Comparison of ENCODE assay signal across 8 mouse cellular contexts in the genomic region with DNA sequence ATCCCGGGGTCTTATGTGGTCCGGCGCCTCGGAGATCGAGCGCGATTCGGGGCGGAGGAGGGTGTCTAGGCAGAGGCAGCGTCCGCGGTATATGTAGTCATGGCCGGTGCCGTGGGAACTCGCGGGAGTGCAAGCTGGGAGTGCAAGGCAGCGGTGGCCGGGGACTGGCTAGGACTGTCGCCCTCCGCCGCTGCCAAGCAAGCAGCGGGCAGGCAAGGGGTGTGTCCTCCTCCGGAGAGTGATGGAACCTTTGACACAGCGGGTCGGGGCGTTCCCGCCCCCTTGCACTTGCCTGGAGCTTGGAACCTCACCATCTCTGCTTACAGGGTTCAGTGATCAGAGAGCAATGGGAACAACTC. TPM values are rescaled to one million over a fixed set of nuclear protein-coding genes. Genes with fewer than 3 reads are reported as not detected.
DNase-seq lines count a peak whose midpoint lies in the region; ATAC-seq and TF ChIP-seq lines count a peak whose summit lies in the region.

No protein-coding gene starts in this region.

- under 1% methylated on average over 27 of the region's 27 CpGs for WGBS in embryonic facial prominence, embryonic 10.5 days
- WGBS in hindbrain, postnatal 0 days, result under 1% methylated on average over 27 of the region's 27 CpGs
- WGBS in liver, embryonic 12.5 days (ENCODE audit: insufficient replicate concordance), result 1% methylated on average over 27 of the region's 27 CpGs
- WGBS in neural tube, embryonic 15.5 days, result 0% methylated on average over 27 of the region's 27 CpGs

- TF ChIP-seq RAD21 in CH12.LX (IDR thresholded peaks at IDR 0.05; ENCODE audit: low read depth, low read length), result no peak

- no peaks in the 10 kb centered on the region for H3K27me3 ChIP-seq in CH12.LX (replicated peaks)
- H3K27me3 ChIP-seq in embryonic facial prominence, embryonic 10.5 days (replicated peaks; ENCODE audit: low read depth, poor library complexity, severe bottlenecking), result peaks cover 21% of the 10 kb centered on the region
- no peaks in the 10 kb centered on the region for H3K27me3 ChIP-seq in hindbrain, postnatal 0 days (ENCODE audit: insufficient read depth, low read length)
- peaks cover 20% of the 10 kb centered on the region for H3K27me3 ChIP-seq in liver, embryonic 12.5 days (replicated peaks)
- no peaks in the 10 kb centered on the region for H3K27me3 ChIP-seq in neural tube, embryonic 15.5 days (replicated peaks)

- TF ChIP-seq CTCF in CH12.LX (conservative IDR thresholded peaks at IDR 0.05 in 1 of 2, IDR thresholded peaks at IDR 0.05 in 1 of 2; ENCODE audit: low read depth in 2 of 2, low read length in 2 of 2), result no peak
- no peak for TF ChIP-seq CTCF in hindbrain, postnatal 0 days (IDR thresholded peaks at IDR 0.05; ENCODE audit: low read depth)

- peak; percentile 52 for ATAC-seq in hindbrain, postnatal 0 days
- peak; percentile 73 for ATAC-seq in liver, embryonic 12.5 days
- ATAC-seq in neural tube, embryonic 15.5 days (ENCODE audit: low FRiP score), result no peak

- H3K79me2 ChIP-seq in CH12.LX (replicated peaks; ENCODE audit: control insufficient read depth, extremely low read depth, insufficient read depth, poor library complexity, severe bottlenecking), result peaks cover 35% of the 10 kb centered on the region

- DNase-seq in gastrocnemius, postnatal 14 days, result peak; percentile 65
- no peak for DNase-seq in gastrocnemius, adult 18-20 months (ENCODE audit: low spot score)
- peak; percentile 83 for DNase-seq in CH12.LX (ENCODE audit: extremely low read depth)
- peak; percentile 84 for DNase-seq in embryonic facial prominence, embryonic 10.5 days (ENCODE audit: low spot score)
- DNase-seq in hindbrain, postnatal 0 days (ENCODE audit: low spot score), result peak; percentile 77
- no peak for DNase-seq in left cerebral cortex, adult 11 months (ENCODE audit: low spot score)

- peak overlapping the region; percentile 80; the same call in 1 of the 2 replicates for H3K4me2 ChIP-seq in CH12.LX (ENCODE audit: insufficient read depth, low read depth, poor library complexity, severe bottlenecking)
- peak overlapping the region; percentile 54 for H3K4me2 ChIP-seq in hindbrain, postnatal 0 days (ENCODE audit: low read depth, low read length)
- H3K4me2 ChIP-seq in liver, embryonic 12.5 days, result peak overlapping the region; percentile 78
- H3K4me2 ChIP-seq in neural tube, embryonic 15.5 days, result peak overlapping the region; percentile 79

- peak overlapping the region; percentile 62 to 94 (median 77) for H3K4me3 ChIP-seq in CH12.LX (replicated peaks in 1 of 3; ENCODE audit: low read depth in 2 of 3, low read length in 2 of 3, poor library complexity in 1 of 3)
- H3K4me3 ChIP-seq in embryonic facial prominence, embryonic 10.5 days, result peak overlapping the region; percentile 89
- H3K4me3 ChIP-seq in hindbrain, postnatal 0 days (ENCODE audit: low read length), result peak overlapping the region; percentile 86
- peak overlapping the region; percentile 87 for H3K4me3 ChIP-seq in liver, embryonic 12.5 days
- peak overlapping the region; percentile 85 for H3K4me3 ChIP-seq in neural tube, embryonic 15.5 days (replicated peaks)

- dilution Hi-C loops in CH12.LX (cut with MboI; ENCODE audit: extremely low pct_ligation_motif_present, extremely low pct_unique_long_range_greater_than_20kb, low sequenced_read_pairs), result no loop called here

- H3K9me3 ChIP-seq in CH12.LX (replicated peaks; ENCODE audit: low read length), result no peaks in the 10 kb centered on the region
- H3K9me3 ChIP-seq in embryonic facial prominence, embryonic 10.5 days, result no peaks in the 10 kb centered on the region
- no peaks in the 10 kb centered on the region for H3K9me3 ChIP-seq in hindbrain, postnatal 0 days (ENCODE audit: low read length)
- no peaks in the 10 kb centered on the region for H3K9me3 ChIP-seq in liver, embryonic 12.5 days (replicated peaks)
- no peaks in the 10 kb centered on the region for H3K9me3 ChIP-seq in neural tube, embryonic 15.5 days (replicated peaks)

- H3K9ac ChIP-seq in CH12.LX (ENCODE audit: insufficient read depth, low read depth), result peak overlapping the region; percentile 69
- H3K9ac ChIP-seq in hindbrain, postnatal 0 days (replicated peaks; ENCODE audit: low read length), result peak overlapping the region; percentile 82
- peak overlapping the region; percentile 81 for H3K9ac ChIP-seq in liver, embryonic 12.5 days
- peak overlapping the region; percentile 86 for H3K9ac ChIP-seq in neural tube, embryonic 15.5 days (replicated peaks)

- H3K27ac ChIP-seq in CH12.LX (ENCODE audit: insufficient read depth, low read depth), result peak overlapping the region; percentile 96
- peak overlapping the region; percentile 95 for H3K27ac ChIP-seq in embryonic facial prominence, embryonic 10.5 days (replicated peaks)
- H3K27ac ChIP-seq in hindbrain, postnatal 0 days, result peak overlapping the region; percentile 96
- peak overlapping the region; percentile 98 for H3K27ac ChIP-seq in liver, embryonic 12.5 days
- peak overlapping the region; percentile 99 for H3K27ac ChIP-seq in neural tube, embryonic 15.5 days (replicated peaks)

- no peak for TF ChIP-seq EP300 in CH12.LX (IDR thresholded peaks at IDR 0.05; ENCODE audit: low read length)

- intact Hi-C loops in gastrocnemius, postnatal 14 days (cut with DNase I; ENCODE audit: low total_unique reads), result no loop called here

- in situ Hi-C loops in CH12.LX (cut with MboI; ENCODE audit: low pct_ligation_motif_present, low pct_unique_long_range_greater_than_20kb, low sequenced_read_pairs), result no loop called here

- peak; percentile 15; the same call in 1 of the 2 replicates for TF ChIP-seq POLR2A in CH12.LX (IDR thresholded peaks at IDR 0.05; ENCODE audit: low read depth, low read length)

- H3K36me3 ChIP-seq in CH12.LX (replicated peaks in 1 of 2; ENCODE audit: control insufficient read depth in 1 of 2, insufficient read depth in 1 of 2, low read length in 1 of 2), result peaks cover 16 to 27% of the 10 kb centered on the region in 2 experiments
- H3K36me3 ChIP-seq in embryonic facial prominence, embryonic 10.5 days (replicated peaks), result peaks cover 34% of the 10 kb centered on the region
- H3K36me3 ChIP-seq in hindbrain, postnatal 0 days (ENCODE audit: insufficient read depth, low read length), result peaks cover 13% of the 10 kb centered on the region; the same call in 1 of the 2 replicates
- H3K36me3 ChIP-seq in liver, embryonic 12.5 days, result peaks cover 30% of the 10 kb centered on the region
- H3K36me3 ChIP-seq in neural tube, embryonic 15.5 days, result peaks cover 23% of the 10 kb centered on the region

- H3K4me1 ChIP-seq in CH12.LX (ENCODE audit: control insufficient read depth in 1 of 2, insufficient read depth in 2 of 2), result peaks cover 9 to 45% of the 10 kb centered on the region in 2 experiments
- peaks cover 18% of the 10 kb centered on the region for H3K4me1 ChIP-seq in embryonic facial prominence, embryonic 10.5 days
- H3K4me1 ChIP-seq in hindbrain, postnatal 0 days (ENCODE audit: insufficient read depth, low read length), result no peaks in the 10 kb centered on the region
- peaks cover 28% of the 10 kb centered on the region for H3K4me1 ChIP-seq in liver, embryonic 12.5 days
- peaks cover 45% of the 10 kb centered on the region for H3K4me1 ChIP-seq in neural tube, embryonic 15.5 days

RNA-seq across cellular contexts. Expression of gene Mynn, which starts 0.9 kb away (rescaled TPM):
- 10 to 100 TPM; 10.9 to 11.6 TPM for total RNA-seq in gastrocnemius, postnatal 14 days (2021)
- total RNA-seq in gastrocnemius, adult 18-20 months (2021), result 10 to 100 TPM; 12.4 to 14.1 TPM
- 11.8 and 15.5 TPM in 2 replicates for total RNA-seq in CH12.LX (2012; rRNA removed)
- 31.1 and 31.6 TPM in 2 replicates for total RNA-seq in CH12.LX (2014; rRNA removed)
- polyA plus RNA-seq in CH12.LX (2012; ENCODE audit: insufficient read length, low read depth), result 11.7 and 11.9 TPM in 2 replicates
- polyA plus RNA-seq in embryonic facial prominence, embryonic 10.5 days (2016; fragmentation: Nextera tagmentation; extraction: Ambion mirVana), result 30.0 and 32.1 TPM in 2 replicates
- 16.6 and 18.5 TPM in 2 replicates for total RNA-seq in hindbrain, postnatal 0 days (2014; rRNA removed)
- 18.5 and 19.4 TPM in 2 replicates for polyA plus RNA-seq in hindbrain, postnatal 0 days (2015; fragmentation: Nextera tagmentation; extraction: Ambion mirVana)
- polyA plus RNA-seq in liver, embryonic 12.5 days (2016; fragmentation: Nextera tagmentation; extraction: Ambion mirVana), result 15.8 and 17.2 TPM in 2 replicates
- 25.4 and 27.8 TPM in 2 replicates for polyA plus RNA-seq in neural tube, embryonic 15.5 days (2015; fragmentation: Nextera tagmentation; extraction: Ambion mirVana)

RNA-seq across cellular contexts. Expression of gene Actrt3, which starts 3.0 kb away (rescaled TPM):
- not detected for total RNA-seq in gastrocnemius, postnatal 14 days (2021)
- not detected for total RNA-seq in gastrocnemius, adult 18-20 months (2021)
- total RNA-seq in CH12.LX (2012; rRNA removed) (0.13 and 0.17 TPM in 2 replicates), CH12.LX (2014; rRNA removed) (not detected in 2 replicates)
- 0.16 TPM in 1 of 2 replicates, not detected in the other for polyA plus RNA-seq in CH12.LX (2012; ENCODE audit: insufficient read length, low read depth)
- not detected in 2 replicates for polyA plus RNA-seq in embryonic facial prominence, embryonic 10.5 days (2016; fragmentation: Nextera tagmentation; extraction: Ambion mirVana)
- 0.18 and 0.42 TPM in 2 replicates for total RNA-seq in hindbrain, postnatal 0 days (2014; rRNA removed)
- 0.56 and 0.89 TPM in 2 replicates for polyA plus RNA-seq in hindbrain, postnatal 0 days (2015; fragmentation: Nextera tagmentation; extraction: Ambion mirVana)
- polyA plus RNA-seq in liver, embryonic 12.5 days (2016; fragmentation: Nextera tagmentation; extraction: Ambion mirVana), result not detected in 2 replicates
- 0.59 and 1.2 TPM in 2 replicates for polyA plus RNA-seq in neural tube, embryonic 15.5 days (2015; fragmentation: Nextera tagmentation; extraction: Ambion mirVana)

RNA-seq across cellular contexts. Expression of gene Lrriq4, which starts 41.6 kb away (rescaled TPM):
- not detected for total RNA-seq in gastrocnemius, postnatal 14 days (2021)
- total RNA-seq in gastrocnemius, adult 18-20 months (2021), result not detected
- not detected in 2 replicates for total RNA-seq in CH12.LX (2012; rRNA removed)
- total RNA-seq in CH12.LX (2014; rRNA removed), result not detected in 2 replicates
- polyA plus RNA-seq in CH12.LX (2012; ENCODE audit: insufficient read length, low read depth), result not detected in 2 replicates
- not detected in 2 replicates for polyA plus RNA-seq in embryonic facial prominence, embryonic 10.5 days (2016; fragmentation: Nextera tagmentation; extraction: Ambion mirVana)
- 0.37 TPM in 1 of 2 replicates, not detected in the other for total RNA-seq in hindbrain, postnatal 0 days (2014; rRNA removed)
- polyA plus RNA-seq in hindbrain, postnatal 0 days (2015; fragmentation: Nextera tagmentation; extraction: Ambion mirVana), result not detected in 2 replicates
- not detected in 2 replicates for polyA plus RNA-seq in liver, embryonic 12.5 days (2016; fragmentation: Nextera tagmentation; extraction: Ambion mirVana)
- not detected in 2 replicates for polyA plus RNA-seq in neural tube, embryonic 15.5 days (2015; fragmentation: Nextera tagmentation; extraction: Ambion mirVana)

RNA-seq across cellular contexts. Expression of gene Lrrc34, which starts 45.0 kb away (rescaled TPM):
- total RNA-seq in gastrocnemius, postnatal 14 days (2021), result not detected
- not detected for total RNA-seq in gastrocnemius, adult 18-20 months (2021)
- total RNA-seq in CH12.LX (2012; rRNA removed) (not detected in 2 replicates), CH12.LX (2014; rRNA removed) (not detected in 2 replicates)
- polyA plus RNA-seq in CH12.LX (2012; ENCODE audit: insufficient read length, low read depth), result not detected in 2 replicates
- 2.4 and 3.0 TPM in 2 replicates for polyA plus RNA-seq in embryonic facial prominence, embryonic 10.5 days (2016; fragmentation: Nextera tagmentation; extraction: Ambion mirVana)
- total RNA-seq in hindbrain, postnatal 0 days (2014; rRNA removed), result 1.2 and 1.5 TPM in 2 replicates
- polyA plus RNA-seq in hindbrain, postnatal 0 days (2015; fragmentation: Nextera tagmentation; extraction: Ambion mirVana), result 1.4 and 1.7 TPM in 2 replicates
- polyA plus RNA-seq in liver, embryonic 12.5 days (2016; fragmentation: Nextera tagmentation; extraction: Ambion mirVana), result 0.13 and 0.38 TPM in 2 replicates
- polyA plus RNA-seq in neural tube, embryonic 15.5 days (2015; fragmentation: Nextera tagmentation; extraction: Ambion mirVana), result 0.79 and 0.97 TPM in 2 replicates

RNA-seq across cellular contexts. Expression of gene Mecom, which starts 54.9 kb away (rescaled TPM):
- total RNA-seq in gastrocnemius, postnatal 14 days (2021), result 10 to 100 TPM in 1 of 2 experiments, 1 to 10 TPM in 1; 9.8 to 12.2 TPM
- total RNA-seq in gastrocnemius, adult 18-20 months (2021), result 1 to 10 TPM; 4.2 to 6.1 TPM
- not detected in 2 replicates for total RNA-seq in CH12.LX (2012; rRNA removed)
- not detected in 2 replicates for total RNA-seq in CH12.LX (2014; rRNA removed)
- 0.12 TPM in 1 of 2 replicates, not detected in the other for polyA plus RNA-seq in CH12.LX (2012; ENCODE audit: insufficient read length, low read depth)
- polyA plus RNA-seq in embryonic facial prominence, embryonic 10.5 days (2016; fragmentation: Nextera tagmentation; extraction: Ambion mirVana), result 52.0 and 53.0 TPM in 2 replicates
- total RNA-seq in hindbrain, postnatal 0 days (2014; rRNA removed), result 6.9 and 8.3 TPM in 2 replicates
- 4.1 and 4.5 TPM in 2 replicates for polyA plus RNA-seq in hindbrain, postnatal 0 days (2015; fragmentation: Nextera tagmentation; extraction: Ambion mirVana)
- polyA plus RNA-seq in liver, embryonic 12.5 days (2016; fragmentation: Nextera tagmentation; extraction: Ambion mirVana), result 1.8 and 2.3 TPM in 2 replicates
- 5.2 and 5.5 TPM in 2 replicates for polyA plus RNA-seq in neural tube, embryonic 15.5 days (2015; fragmentation: Nextera tagmentation; extraction: Ambion mirVana)

Comparison
In these comparisons a context has a peak if more than half of its experiments do, and no peak if none do; other contexts are left out.
1. DNase-seq: peak in gastrocnemius, postnatal 14 days (single experiment), CH12.LX (single experiment), embryonic facial prominence, embryonic 10.5 days (single experiment) and hindbrain, postnatal 0 days (single experiment); none in gastrocnemius, adult 18-20 months (single experiment) and left cerebral cortex, adult 11 months (single experiment).
2. Peak in every context shown above with its lines, with median percentiles within 50 percentile points of each other: H3K27ac ChIP-seq, H3K4me2 ChIP-seq, H3K4me3 ChIP-seq and H3K9ac ChIP-seq.